In the genomic region with DNA sequence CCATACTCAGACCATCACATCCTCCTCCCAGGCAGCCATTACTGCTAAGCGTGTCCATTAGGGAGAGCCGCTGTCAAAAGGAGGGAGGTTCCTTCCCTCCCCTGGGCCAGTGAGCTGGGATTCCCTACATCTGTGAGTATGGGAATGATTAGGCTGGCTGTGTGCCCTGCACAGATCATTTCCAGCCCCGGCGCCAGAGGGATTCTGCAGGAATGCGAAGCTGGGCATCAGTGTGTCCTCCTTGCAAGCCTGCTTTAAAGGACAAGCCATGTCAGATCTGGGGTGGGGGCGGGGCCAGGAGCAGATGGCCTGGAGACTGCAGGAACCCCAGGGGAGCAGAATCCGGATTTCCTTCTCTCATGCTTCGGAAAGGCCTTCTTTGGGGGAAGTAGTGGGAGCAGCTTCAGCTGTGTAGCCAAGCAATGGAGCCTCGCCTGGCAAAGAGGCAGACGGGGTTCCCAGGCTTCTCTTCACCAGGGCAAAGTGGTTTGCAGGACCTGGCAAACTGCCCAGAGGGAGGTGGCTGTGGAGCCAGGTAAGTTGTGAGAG, we compare ENCODE assay signal across 8 mouse cellular contexts. TPM values are rescaled to one million over a fixed set of nuclear protein-coding genes. Genes with fewer than 3 reads are reported as not detected.
DNase-seq lines count a peak whose midpoint lies in the region; ATAC-seq and TF ChIP-seq lines count a peak whose summit lies in the region.

No protein-coding gene starts in this region.

- 7% methylated on average over 10 of the region's 10 CpGs for WGBS in heart, postnatal 0 days

- DNase-seq in left cerebral cortex, postnatal 25 days (ENCODE audit: low spot score in 2 of 2), result peak; percentile 16 to 42
- no peak for DNase-seq in left cerebral cortex, adult 2 months (ENCODE audit: extremely low spot score in 1 of 2, low spot score in 2 of 2)
- DNase-seq in heart, postnatal 0 days (ENCODE audit: low spot score), result peak; percentile 65
- DNase-seq in kidney, postnatal 14 days, result peak; percentile 73
- peak; percentile 83 for DNase-seq in lung, postnatal 10 days
- peak; percentile 54 for DNase-seq in right cerebral cortex, postnatal 14 days
- no peak for DNase-seq in spleen, postnatal 36 days (ENCODE audit: low spot score in 2 of 2)

- TF ChIP-seq CTCF in left cerebral cortex, adult 2 months (IDR thresholded peaks at IDR 0.05), result no peak
- no peak for TF ChIP-seq CTCF in embryonic fibroblast, embryonic 13.5 days (IDR thresholded peaks at IDR 0.05; ENCODE audit: borderline replicate concordance, insufficient read depth, low read length)
- TF ChIP-seq CTCF in heart, postnatal 0 days (IDR thresholded peaks at IDR 0.05; ENCODE audit: low read depth), result no peak

- TF ChIP-seq POLR2A in embryonic fibroblast, embryonic 13.5 days (IDR thresholded peaks at IDR 0.05; ENCODE audit: low read depth, low read length), result 0 out of 2 replicates have a peak, but pooled peaks have one; percentile 27

- H3K4me2 ChIP-seq in heart, postnatal 0 days (ENCODE audit: low read depth, low read length), result peak overlapping the region; percentile 49

- no peaks in the 10 kb centered on the region for H3K36me3 ChIP-seq in heart, postnatal 0 days (replicated peaks; ENCODE audit: control insufficient read depth, insufficient read depth, low read length)

- no peak overlapping the region for H3K4me3 ChIP-seq in left cerebral cortex, adult 2 months
- no peak overlapping the region for H3K4me3 ChIP-seq in embryonic fibroblast, embryonic 13.5 days (ENCODE audit: insufficient read depth, low read length)
- peak overlapping the region; percentile 9 for H3K4me3 ChIP-seq in heart, postnatal 0 days (ENCODE audit: low read depth, low read length)

- TF ChIP-seq EP300 in heart, postnatal 0 days (IDR thresholded peaks at IDR 0.05; ENCODE audit: low read depth), result no peak

- peak; percentile 75 for ATAC-seq in heart, postnatal 0 days (ENCODE audit: insufficient read depth, low read depth)

- H3K4me1 ChIP-seq in embryonic fibroblast, embryonic 13.5 days (ENCODE audit: control insufficient read depth, insufficient read depth, low read length), result no peaks in the 10 kb centered on the region
- H3K4me1 ChIP-seq in heart, postnatal 0 days (ENCODE audit: control insufficient read depth, insufficient read depth), result peaks cover 28% of the 10 kb centered on the region

- intact Hi-C loops in left cerebral cortex, postnatal 25 days (cut with DNase I), result no loop called here
- intact Hi-C loops in left cerebral cortex, adult 2 months (cut with DNase I), result no loop called here

- H3K27ac ChIP-seq in left cerebral cortex, adult 2 months, result no peak overlapping the region
- peak overlapping the region; percentile 19; the same call in 1 of the 2 replicates for H3K27ac ChIP-seq in embryonic fibroblast, embryonic 13.5 days (ENCODE audit: insufficient read depth, low read length)
- H3K27ac ChIP-seq in heart, postnatal 0 days (ENCODE audit: low read depth), result peak overlapping the region; percentile 52

- no peak overlapping the region for H3K9ac ChIP-seq in heart, postnatal 0 days (replicated peaks; ENCODE audit: low read depth, low read length)

- H3K9me3 ChIP-seq in heart, postnatal 0 days (replicated peaks; ENCODE audit: control insufficient read depth, low read length), result no peaks in the 10 kb centered on the region

- no peaks in the 10 kb centered on the region for H3K27me3 ChIP-seq in heart, postnatal 0 days (ENCODE audit: control insufficient read depth, insufficient read depth, low read length)

RNA-seq across cellular contexts. Expression of a gene that starts 45.3 kb away (rescaled TPM):
- total RNA-seq in left cerebral cortex, postnatal 25 days (2021), result 100 to 1,000 TPM; 188 to 190 TPM
- 100 to 1,000 TPM; 185 to 202 TPM for total RNA-seq in left cerebral cortex, adult 2 months (2021)
- polyA plus RNA-seq in embryonic fibroblast, embryonic 13.5 days (2011; ENCODE audit: insufficient read length, low read depth, missing spikeins), result 127 and 144 TPM in 2 replicates
- total RNA-seq in heart, postnatal 0 days (2014; rRNA removed; ENCODE audit: low replicate concordance), result 17.9 and 30.6 TPM in 2 replicates
- 7.5 and 8.2 TPM in 2 replicates for polyA plus RNA-seq in heart, postnatal 0 days (2015; fragmentation: Nextera tagmentation; extraction: Ambion mirVana)

Comparison
In these comparisons a context has a peak if more than half of its experiments do, and no peak if none do; other contexts are left out.
1. DNase-seq: peak in left cerebral cortex, postnatal 25 days (2 of 2), heart, postnatal 0 days (single experiment), kidney, postnatal 14 days (single experiment), lung, postnatal 10 days (single experiment) and right cerebral cortex, postnatal 14 days (single experiment); none in left cerebral cortex, adult 2 months (0 of 2) and spleen, postnatal 36 days (0 of 2).